Mouse (Mus musculus): ENCODE measurements around the gene Snorc. TPM values are rescaled to one million over a fixed set of nuclear protein-coding genes. Genes with fewer than 3 reads are reported as not detected.
A peak's percentile ranks its signal among the peaks of the same experiment; 100 is the strongest.

The Snorc gene
- total RNA-seq, 1 experiment = not detected

- no peaks in the 10 kb centered on the region for H3K36me3 ChIP-seq (ENCODE audit: control insufficient read depth, insufficient read depth, low read length, poor library complexity, severe bottlenecking)
- in situ Hi-C loops (cut with MboI; ENCODE audit: low sequenced_read_pairs in 2 of 2, unreplicated experiment in 2 of 2) = loop anchor here in 1 of 2 experiments (10.0 kb wide), 1 partner anchor 346 kb away; no protein-coding TSS in a partner anchor
- H3K9ac ChIP-seq (ENCODE audit: insufficient read depth, low read depth, low read length, poor library complexity, severe bottlenecking) = no peak overlapping the region
- H3K4me3 ChIP-seq (ENCODE audit: insufficient read depth in 1 of 2, low read depth in 1 of 2, low read length in 2 of 2, poor library complexity in 1 of 2, severe bottlenecking in 1 of 2) = no peak overlapping the region
- H3K4me1 ChIP-seq (ENCODE audit: control insufficient read depth in 2 of 2, insufficient read depth in 2 of 2, low read length in 2 of 2, poor library complexity in 1 of 2) = peaks cover 0 to 2% of the 10 kb centered on the region in 2 experiments; a peak in 1 of 4 replicates
- H3K9me3 ChIP-seq (ENCODE audit: control insufficient read depth, insufficient read depth, low read depth, low read length) = no peaks in the 10 kb centered on the region
- no peak overlapping the region for H3K27ac ChIP-seq (ENCODE audit: insufficient read depth, low read depth, low read length, poor library complexity, severe bottlenecking)
- TF ChIP-seq CHD2 (IDR thresholded peaks at IDR 0.05; ENCODE audit: low read depth, low read length) = no peak
- TF ChIP-seq MAFK (IDR thresholded peaks at IDR 0.05; ENCODE audit: insufficient read depth, low read depth, low read length) = no peak
- no peak for TF ChIP-seq ZNF384 (IDR thresholded peaks at IDR 0.05; ENCODE audit: low read depth, low read length)
- no peak for TF ChIP-seq ZC3H11A (IDR thresholded peaks at IDR 0.05; ENCODE audit: borderline replicate concordance, low read depth, low read length)
- no peak for TF ChIP-seq HCFC1 (IDR thresholded peaks at IDR 0.05; ENCODE audit: borderline replicate concordance, insufficient read depth, low read length)
- no peak for DNase-seq (ENCODE audit: low read depth, low spot score)
These were observed 50.4 kb downstream of the Snorc start for GRCm38 (mm10) chr1:87520467-87520866.

GRCm38 (mm10) chr1:87521523-87521922 lies 51.5 kb downstream of the Snorc start:
- Histone ChIP-seq H3K9ac (ENCODE audit: insufficient read depth, low read depth, low read length, poor library complexity, severe bottlenecking) (no peak overlapping the region), H3K4me1 (ENCODE audit: control insufficient read depth in 2 of 2, insufficient read depth in 2 of 2, low read length in 2 of 2, poor library complexity in 1 of 2) (peaks cover 0 to 2% of the 10 kb centered on the region in 2 experiments; a peak in 1 of 4 replicates), H3K27ac (ENCODE audit: insufficient read depth, low read depth, low read length, poor library complexity, severe bottlenecking) (no peak overlapping the region), H3K4me3 (ENCODE audit: insufficient read depth in 1 of 2, low read depth in 1 of 2, low read length in 2 of 2, poor library complexity in 1 of 2, severe bottlenecking in 1 of 2) (no peak overlapping the region), H3K9me3 (ENCODE audit: control insufficient read depth, insufficient read depth, low read depth, low read length) (no peaks in the 10 kb centered on the region), H3K36me3 (ENCODE audit: control insufficient read depth, insufficient read depth, low read length, poor library complexity, severe bottlenecking) (no peaks in the 10 kb centered on the region)
- in situ Hi-C loops (cut with MboI; ENCODE audit: low sequenced_read_pairs in 2 of 2, unreplicated experiment in 2 of 2) = loop anchor here in 1 of 2 experiments (10.0 kb wide), 1 partner anchor 347 kb away; no protein-coding TSS in a partner anchor
- TF ChIP-seq MAFK (IDR thresholded peaks at IDR 0.05; ENCODE audit: insufficient read depth, low read depth, low read length) = no peak
- TF ChIP-seq HCFC1 (IDR thresholded peaks at IDR 0.05; ENCODE audit: borderline replicate concordance, insufficient read depth, low read length) = no peak
- no peak for TF ChIP-seq CHD2 (IDR thresholded peaks at IDR 0.05; ENCODE audit: low read depth, low read length)
- TF ChIP-seq ZC3H11A (IDR thresholded peaks at IDR 0.05; ENCODE audit: borderline replicate concordance, low read depth, low read length) = no peak
- TF ChIP-seq ZNF384 (IDR thresholded peaks at IDR 0.05; ENCODE audit: low read depth, low read length) = no peak
- DNase-seq (ENCODE audit: low read depth, low spot score) = no peak

GRCm38 (mm10) chr1:87525041-87525440 lies 55.0 kb downstream of the Snorc start:
- peaks cover 0 to 2% of the 10 kb centered on the region in 2 experiments; a peak in 1 of 4 replicates for H3K4me1 ChIP-seq (ENCODE audit: control insufficient read depth in 2 of 2, insufficient read depth in 2 of 2, low read length in 2 of 2, poor library complexity in 1 of 2)
- H3K9ac ChIP-seq (ENCODE audit: insufficient read depth, low read depth, low read length, poor library complexity, severe bottlenecking) = no peak overlapping the region
- TF ChIP-seq CHD2 (IDR thresholded peaks at IDR 0.05; ENCODE audit: low read depth, low read length) = no peak
- no peak for TF ChIP-seq MAFK (IDR thresholded peaks at IDR 0.05; ENCODE audit: insufficient read depth, low read depth, low read length)
- no peak for TF ChIP-seq ZC3H11A (IDR thresholded peaks at IDR 0.05; ENCODE audit: borderline replicate concordance, low read depth, low read length)
- TF ChIP-seq HCFC1 (IDR thresholded peaks at IDR 0.05; ENCODE audit: borderline replicate concordance, insufficient read depth, low read length) = no peak
- no peak overlapping the region for H3K4me3 ChIP-seq (ENCODE audit: insufficient read depth in 1 of 2, low read depth in 1 of 2, low read length in 2 of 2, poor library complexity in 1 of 2, severe bottlenecking in 1 of 2)
- in situ Hi-C loops (cut with MboI; ENCODE audit: low sequenced_read_pairs in 2 of 2, unreplicated experiment in 2 of 2) = loop anchor here in 1 of 2 experiments (10.0 kb wide), 1 partner anchor 350 kb away; no protein-coding TSS in a partner anchor
- no peak overlapping the region for H3K27ac ChIP-seq (ENCODE audit: insufficient read depth, low read depth, low read length, poor library complexity, severe bottlenecking)
- peak; percentile 13 for DNase-seq (ENCODE audit: low read depth, low spot score)
- H3K36me3 ChIP-seq (ENCODE audit: control insufficient read depth, insufficient read depth, low read length, poor library complexity, severe bottlenecking) = no peaks in the 10 kb centered on the region
- H3K9me3 ChIP-seq (ENCODE audit: control insufficient read depth, insufficient read depth, low read depth, low read length) = no peaks in the 10 kb centered on the region

Other genes starting within 250 kb of the Snorc start
- gene Efhd1, start 205.9 kb upstream of the Snorc start, total RNA-seq (2012; rRNA removed) = 1.3 and 1.8 TPM in 2 replicates
- 58.7 and 69.2 TPM in 2 replicates for gene Gigyf2, start 143.3 kb upstream of the Snorc start, total RNA-seq (2012; rRNA removed)
- gene Kcnj13, start 75.5 kb upstream of the Snorc start, total RNA-seq (2012; rRNA removed) = 0.27 and 0.95 TPM in 2 replicates
- gene Neu2, start 39.6 kb downstream of the Snorc start, total RNA-seq (2012; rRNA removed) = not detected in 2 replicates
- 0.74 and 1.2 TPM in 2 replicates for gene Ngef, start 103.6 kb downstream of the Snorc start, total RNA-seq (2012; rRNA removed)
- 39.5 and 52.4 TPM in 2 replicates for gene Inpp5d, start 150.0 kb downstream of the Snorc start, total RNA-seq (2012; rRNA removed)

Data from ES-E14 (cell line).